Mouse (Mus musculus) CH12.LX (cell line): ENCODE measurements around the gene Stk32c. TPM values are rescaled to one million over a fixed set of nuclear protein-coding genes. Genes with fewer than 3 reads are reported as not detected.

ENCODE experiments used
- DNase-seq: peaks from one replicate; pipeline ENCODE4 v3.0.0-alpha.2; 2013; ENCODE audit errors: extremely low read depth
- H3K27ac ChIP-seq: 2 replicates; pipeline ENCODE4 v1.5.1; 2012; ENCODE audit warnings: low read depth, mild to moderate bottlenecking, control low read depth, moderate library complexity; ENCODE audit not compliant: insufficient read depth
- H3K27me3 ChIP-seq: replicated peaks from 2 replicates; pipeline ENCODE3; 2012; ENCODE audit warnings: inconsistent platforms
- H3K36me3 ChIP-seq, 2 experiments: replicated peaks in 1 of 2; 2 replicates each; pipeline versions ENCODE3 to v1.6.1; 2012; ENCODE audit warnings: inconsistent platforms in 1 of 2, low read length in 1 of 2, mild to moderate bottlenecking in 1 of 2, mixed read lengths in 1 of 2, moderate library complexity in 1 of 2; ENCODE audit not compliant: control insufficient read depth in 1 of 2, insufficient read depth in 1 of 2
- H3K4me1 ChIP-seq, 2 experiments: 2 replicates each; pipeline ENCODE4 v1.6.1; 2012; ENCODE audit warnings: inconsistent platforms in 1 of 2, moderate library complexity in 1 of 2; ENCODE audit not compliant: insufficient read depth in 2 of 2, control insufficient read depth in 1 of 2
- H3K4me2 ChIP-seq: 2 replicates; pipeline ENCODE4 v1.6.1; 2012; ENCODE audit warnings: low read depth, mild to moderate bottlenecking, control low read depth; ENCODE audit not compliant: poor library complexity, insufficient read depth, severe bottlenecking
- H3K4me3 ChIP-seq, 3 experiments: fragments of 150-350 bp in 1 of 3; sonication (generic) in 1 of 3; replicated peaks in 1 of 3; 2 replicates each; pipeline versions ENCODE3 to v1.5.1; 2011 to 2012; ENCODE audit warnings: low read depth in 2 of 3, low read length in 2 of 3, mild to moderate bottlenecking in 2 of 3, moderate library complexity in 2 of 3, control low read depth in 1 of 3, improper control_type of control experiment in 1 of 3, inconsistent platforms in 1 of 3, mixed read lengths in 1 of 3; ENCODE audit not compliant: poor library complexity in 1 of 3
- H3K79me2 ChIP-seq: replicated peaks from 2 replicates; pipeline ENCODE4 v1.6.1; 2012; ENCODE audit warnings: mild to moderate bottlenecking, moderate library complexity; ENCODE audit not compliant: control insufficient read depth, poor library complexity, insufficient read depth, severe bottlenecking; ENCODE audit errors: extremely low read depth
- H3K9ac ChIP-seq: 2 replicates; pipeline ENCODE4 v1.6.1; 2012; ENCODE audit warnings: low read depth, mild to moderate bottlenecking, control low read depth, moderate library complexity; ENCODE audit not compliant: insufficient read depth
- H3K9me3 ChIP-seq: replicated peaks from 2 replicates; pipeline ENCODE3; 2012; ENCODE audit warnings: low read length, inconsistent platforms, mixed read lengths
- E2F4 ChIP-seq: IDR thresholded peaks from 2 replicates; pipeline ENCODE4 v1.6.1; 2011; ENCODE audit warnings: low read depth, low read length, improper control_type of control experiment; ENCODE audit not compliant: insufficient replicate concordance
- ELF1 ChIP-seq: IDR thresholded peaks from 2 replicates; pipeline ENCODE4 v1.6.1; 2014; ENCODE audit warnings: low read depth, mild to moderate bottlenecking, inconsistent platforms, low read length, improper control_type of control experiment
- EP300 ChIP-seq: IDR thresholded peaks from 2 replicates; pipeline ENCODE4 v1.6.1; 2011; ENCODE audit warnings: low read length, improper control_type of control experiment
- GABPA ChIP-seq: IDR thresholded peaks from 2 replicates; pipeline ENCODE4 v1.6.1; 2012; ENCODE audit warnings: low read depth, low read length, improper control_type of control experiment, inconsistent platforms; ENCODE audit not compliant: insufficient replicate concordance
- JUND ChIP-seq: conservative IDR thresholded peaks from 2 replicates; pipeline ENCODE4 v1.6.1; 2011; ENCODE audit warnings: low read depth, low read length, improper control_type of control experiment
- MEF2A ChIP-seq: IDR thresholded peaks from 2 replicates; pipeline ENCODE4 v1.6.1; 2014; ENCODE audit warnings: low read depth, mild to moderate bottlenecking, inconsistent platforms, low read length, improper control_type of control experiment, borderline replicate concordance
- MYC ChIP-seq: IDR thresholded peaks from 2 replicates; pipeline ENCODE4 v1.6.1; 2011; ENCODE audit warnings: low read depth, mild to moderate bottlenecking, improper control_type of control experiment, low read length
- NRF1 ChIP-seq: IDR thresholded peaks from 2 replicates; pipeline ENCODE4 v1.6.1; 2014; ENCODE audit warnings: low read depth, mild to moderate bottlenecking, inconsistent platforms, low read length, improper control_type of control experiment, moderate library complexity
- POLR2A ChIP-seq: IDR thresholded peaks from 2 replicates; pipeline ENCODE4 v1.6.1; 2011; ENCODE audit warnings: low read depth, mild to moderate bottlenecking, improper control_type of control experiment, low read length
- POLR2AphosphoS2 ChIP-seq: IDR thresholded peaks from 2 replicates; pipeline ENCODE4 v1.6.1; 2011; ENCODE audit warnings: low read depth, low read length, improper control_type of control experiment
- SIN3A ChIP-seq: IDR thresholded peaks from 2 replicates; pipeline ENCODE4 v1.6.1; 2012; ENCODE audit warnings: low read length, improper control_type of control experiment, inconsistent platforms
- UBTF ChIP-seq: IDR thresholded peaks from 2 replicates; pipeline ENCODE4 v1.6.1; 2012; ENCODE audit warnings: low read depth, mild to moderate bottlenecking, inconsistent platforms, low read length, improper control_type of control experiment, moderate library complexity
- USF2 ChIP-seq: conservative IDR thresholded peaks from 2 replicates; pipeline ENCODE4 v1.6.1; 2011; ENCODE audit warnings: low read depth, low read length, improper control_type of control experiment
- ZC3H11A ChIP-seq: IDR thresholded peaks from 2 replicates; pipeline ENCODE4 v1.6.1; 2012; ENCODE audit warnings: low read depth, mild to moderate bottlenecking, inconsistent platforms, low read length, improper control_type of control experiment
- ZMIZ1 ChIP-seq: IDR thresholded peaks from 2 replicates; pipeline ENCODE4 v1.6.1; 2012; ENCODE audit warnings: low read depth, mild to moderate bottlenecking, inconsistent platforms, low read length, improper control_type of control experiment
- ZNF384 ChIP-seq: IDR thresholded peaks from 2 replicates; pipeline ENCODE4 v1.6.1; 2012; ENCODE audit warnings: low read depth, low read length, improper control_type of control experiment, inconsistent platforms
- dilution Hi-C: fragments of 300-500 bp; cut with MboI; formaldehyde crosslinking; loops from 2 replicates; pipeline ENCODE4 v1.14.3; 2020; ENCODE audit warnings: low sequenced_read_pairs; ENCODE audit not compliant: extremely low pct_unique_long_range_greater_than_20kb, extremely low pct_ligation_motif_present
- in situ Hi-C: fragments of 300-500 bp; cut with MboI; formaldehyde crosslinking; loops from 3 replicates; pipeline ENCODE4 v1.14.3; 2019; ENCODE audit warnings: low sequenced_read_pairs, low pct_ligation_motif_present, low pct_unique_long_range_greater_than_20kb, mixed read lengths
- polyA plus RNA-seq: library from polyadenylated mRNA; unstranded; fragments of >175 nt; gene quantifications from 2 replicates; pipeline ENCODE4 v1.2.1, GENCODE M21; 2012; ENCODE audit warnings: low read depth; ENCODE audit not compliant: insufficient read length
- total RNA-seq, 2 experiments: library from RNA; depleted of rRNA; stranded (reverse); fragments of 300-350 nt in 1 of 2; fragments of >200 nt in 1 of 2; gene quantifications; 2 replicates each; pipeline ENCODE4 v1.2.3; 2012 to 2014

Gene Stk32c
- total and polyA plus RNA-seq, 3 experiments: not detected

DNA sequence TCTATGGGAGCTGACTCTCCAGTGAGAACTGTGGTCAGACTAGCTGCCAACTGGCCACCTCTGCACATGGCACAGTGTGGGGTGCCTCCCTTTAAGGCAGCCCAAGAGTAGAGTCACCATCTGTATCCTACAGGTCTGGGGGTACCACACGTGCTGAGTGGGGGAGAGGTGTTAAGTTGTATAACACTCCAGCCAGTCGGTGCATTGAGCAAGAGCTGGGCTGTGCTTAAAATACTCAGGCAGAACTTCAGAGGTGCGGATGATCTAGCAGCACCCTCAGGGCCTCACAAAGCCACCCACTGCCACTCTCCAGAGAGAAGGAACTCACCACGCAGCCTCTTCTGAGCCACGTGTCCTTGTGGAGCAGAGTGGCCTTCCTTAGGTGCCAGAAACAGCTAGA is 48.7 kb downstream of the Stk32c start:
- dilution Hi-C loops (no loop called here), in situ Hi-C loops (no loop called here)
- no peak overlapping the region for H3K4me3 ChIP-seq
- DNase-seq: no peak
- no peak overlapping the region for H3K9ac ChIP-seq
- no peak overlapping the region for H3K4me2 ChIP-seq
- TF ChIP-seq EP300 (no peak), POLR2AphosphoS2 (no peak), ZNF384 (no peak), SIN3A (no peak), JUND (no peak), ZC3H11A (no peak), GABPA (no peak), NRF1 (no peak), ELF1 (no peak), ZMIZ1 (no peak), USF2 (no peak), UBTF (no peak)
- no peaks in the 10 kb centered on the region for H3K36me3 ChIP-seq
- H3K4me1 ChIP-seq: no peaks in the 10 kb centered on the region
- peaks cover 67% of the 10 kb centered on the region for H3K27me3 ChIP-seq
- no peaks in the 10 kb centered on the region for H3K79me2 ChIP-seq
- peaks cover 4% of the 10 kb centered on the region for H3K9me3 ChIP-seq
- H3K27ac ChIP-seq: no peak overlapping the region

DNA sequence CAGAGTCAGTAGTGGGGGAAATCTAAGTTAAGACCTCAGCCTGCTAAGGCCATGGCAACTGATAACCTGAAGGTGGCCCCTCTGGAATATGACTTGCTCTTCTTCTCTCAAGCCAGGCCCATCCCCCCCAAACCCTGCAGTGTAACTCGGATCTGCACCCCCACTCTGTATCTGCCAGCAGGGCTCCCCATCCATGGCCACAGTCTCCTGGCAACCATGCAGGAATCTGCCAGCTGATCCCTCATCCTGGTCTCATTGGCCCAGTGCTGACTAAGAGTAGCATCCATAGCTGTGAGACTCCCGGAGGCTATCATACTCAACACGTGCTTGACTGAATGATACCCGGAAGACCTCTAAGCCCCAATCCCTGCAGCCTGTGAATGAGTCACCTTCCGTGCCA is 54.2 kb downstream of the Stk32c start:
- Histone ChIP-seq H3K4me2 (no peak overlapping the region), H3K9me3 (no peaks in the 10 kb centered on the region), H3K4me3 (no peak overlapping the region), H3K36me3 (no peaks in the 10 kb centered on the region), H3K79me2 (no peaks in the 10 kb centered on the region), H3K4me1 (peaks cover 2 to 4% of the 10 kb centered on the region in 2 experiments; a peak in 2 of 4 replicates), H3K27ac (no peak overlapping the region), H3K27me3 (peaks cover 77% of the 10 kb centered on the region), H3K9ac (no peak overlapping the region)
- in situ Hi-C loops (no loop called here), dilution Hi-C loops (no loop called here)
- no peak for TF ChIP-seq ZNF384
- no peak for TF ChIP-seq POLR2A
- TF ChIP-seq USF2: no peak
- no peak for TF ChIP-seq E2F4
- TF ChIP-seq MYC: no peak
- TF ChIP-seq SIN3A: no peak
- TF ChIP-seq JUND: no peak
- no peak for TF ChIP-seq MEF2A
- no peak for TF ChIP-seq POLR2AphosphoS2
- no peak for TF ChIP-seq ZMIZ1
- no peak for TF ChIP-seq GABPA
- DNase-seq: no peak
